Mouse (Mus musculus): ENCODE results near the gene Fign.

Fign gene

GRCm38 (mm10) chr2:64048142-64048541 is 49.7 kb downstream of the Fign start:
- DNase-seq, result no peak

- no peak for DNase-seq
Observed at GRCm38 (mm10) chr2:64043099-64043498, 54.7 kb downstream of the Fign start.

- no peak for DNase-seq
Observed at GRCm38 (mm10) chr2:64035393-64035792, 62.4 kb downstream of the Fign start.

- DNase-seq, result no peak
Observed at GRCm38 (mm10) chr2:64033871-64034270, 64.0 kb downstream of the Fign start.

DNA sequence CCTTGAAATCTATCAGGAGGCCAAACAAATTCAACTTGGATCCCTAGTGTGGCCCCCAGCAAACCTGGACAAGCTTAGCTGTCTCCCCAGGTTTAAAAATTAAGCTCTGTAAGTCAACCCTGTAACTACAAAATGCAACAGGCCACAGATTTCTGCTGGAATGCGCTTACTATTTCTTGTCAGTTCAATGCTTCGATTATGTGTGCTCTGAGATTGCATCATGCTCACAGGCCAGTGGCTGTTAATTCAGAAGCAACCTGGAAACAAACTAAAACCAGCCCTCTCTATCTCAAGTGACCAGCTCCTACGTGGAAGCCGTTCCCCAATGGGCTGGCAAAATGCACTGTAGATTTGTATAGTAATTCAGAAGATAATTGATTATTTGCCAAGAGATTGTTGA is 71.9 kb downstream of the Fign start:
- DNase-seq, result no peak

DNA sequence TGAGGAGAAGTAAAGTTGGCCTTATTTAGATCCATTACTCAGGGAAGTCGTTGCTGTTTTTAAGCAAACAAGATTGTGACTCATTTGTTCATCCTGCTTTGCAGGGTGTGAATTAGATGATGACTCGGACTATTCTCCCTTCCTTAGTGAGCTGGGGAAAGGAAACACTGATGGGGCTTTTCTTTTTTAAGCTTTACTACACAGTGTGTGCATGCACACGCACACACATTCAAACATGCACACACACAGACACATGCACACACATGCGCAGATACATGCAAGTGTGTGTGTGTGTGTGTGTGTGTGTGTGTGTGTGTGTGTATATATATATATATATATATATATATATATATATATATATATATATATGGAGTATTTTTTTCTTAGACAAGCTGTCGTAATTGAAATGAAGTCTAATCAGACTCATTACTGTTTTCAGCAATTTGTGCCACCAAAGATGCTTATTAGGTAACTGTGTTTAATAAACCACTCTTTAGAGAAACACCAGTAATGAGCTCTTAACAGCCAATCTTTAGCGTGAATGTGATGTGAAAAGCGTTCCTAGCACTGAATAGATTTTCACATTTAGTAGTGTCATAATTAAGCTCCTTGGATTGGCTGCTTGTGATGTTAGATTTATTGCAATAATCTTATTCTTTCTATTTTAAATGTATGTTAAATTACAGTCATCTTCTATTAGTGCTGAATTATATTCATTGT is 103.4 kb downstream of the Fign start:
- no peak for DNase-seq

- DNase-seq, result no peak
Observed at GRCm38 (mm10) chr2:63985426-63985825, 112.4 kb downstream of the Fign start.

GRCm38 (mm10) chr2:63982351-63982751 is 115.5 kb downstream of the Fign start:
- peak; percentile 34 for DNase-seq

DNA sequence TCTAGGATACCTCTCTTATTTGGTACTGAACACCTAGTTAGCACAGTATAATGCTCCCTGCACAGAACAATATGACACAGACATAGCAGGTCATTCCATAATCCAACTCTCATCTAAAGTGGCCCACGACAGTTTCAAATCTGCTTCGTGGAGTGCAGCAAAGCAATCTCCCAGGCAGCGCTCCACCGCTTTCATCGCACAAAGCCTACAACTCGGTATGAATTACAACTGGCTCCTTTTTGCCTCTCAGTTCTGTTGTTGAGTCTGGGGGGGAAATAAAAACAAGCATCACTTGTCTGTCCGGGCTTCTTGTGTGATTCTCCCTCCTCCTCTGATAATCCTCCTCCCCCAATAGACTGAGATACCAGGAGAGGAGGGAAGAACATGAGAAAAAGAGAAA is 116.4 kb downstream of the Fign start:
- DNase-seq, result no peak

GRCm38 (mm10) chr2:63969633-63970032 is 128.2 kb downstream of the Fign start:
- no peak for DNase-seq

- DNase-seq, result no peak
Observed at GRCm38 (mm10) chr2:63931041-63931440, 166.8 kb downstream of the Fign start.

GRCm38 (mm10) chr2:63926481-63927097 is 171.2 kb downstream of the Fign start:
- DNase-seq, result peak; percentile 37

DNA sequence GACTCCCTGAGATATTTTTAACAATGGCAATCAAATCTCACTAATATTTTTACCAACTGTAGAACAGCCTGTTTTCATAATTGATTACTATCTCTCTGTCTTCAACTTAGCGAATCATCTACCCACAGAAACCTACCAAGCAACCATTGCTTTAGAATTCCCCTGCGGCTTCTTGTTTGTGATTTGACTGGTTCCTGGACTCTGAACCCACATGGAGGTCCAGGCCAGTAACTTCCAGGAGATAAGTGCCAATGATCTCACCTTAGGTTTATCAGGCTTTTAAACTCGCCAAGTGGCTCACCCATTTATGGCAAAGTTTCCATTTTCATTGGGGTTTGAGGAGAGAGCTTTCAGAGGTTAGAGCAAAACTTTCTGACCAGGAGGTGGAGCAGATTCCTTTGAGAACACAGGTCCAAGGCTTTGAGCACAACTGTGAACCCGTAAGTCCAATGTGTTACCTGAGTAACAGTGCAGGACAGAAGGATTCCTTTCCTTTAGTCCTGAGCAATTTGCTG is 172.1 kb downstream of the Fign start:
- DNase-seq, result no peak
